Mouse (Mus musculus): Measurements from ENCODE around the gene Vkorc1.

- TF ChIP-seq CTCF (IDR thresholded peaks at IDR 0.05; ENCODE audit: borderline replicate concordance, control insufficient read depth, extremely low read depth, insufficient read depth, low read length, poor library complexity) (no peak), POLR2A (IDR thresholded peaks at IDR 0.05; ENCODE audit: control insufficient read depth, extremely low read depth, insufficient read depth, low read length, poor library complexity) (no peak)
Observed at GRCm38 (mm10) chr7:127898179-127898956, 3.0 kb upstream of the Vkorc1 start.
